Mouse (Mus musculus) embryonic facial prominence, embryonic 12.5 days (tissue): ENCODE data around the gene Zw10. TPM values are rescaled to one million over a fixed set of nuclear protein-coding genes. Genes with fewer than 3 reads are reported as not detected.
A peak's percentile ranks its signal among the peaks of the same experiment; 100 is the strongest.

Source experiments
- ATAC-seq: fragments of 200-750 bp; cut with Nextera tagmentation; 2 replicates; pipeline ENCODE4 v1.8.0; 2017; ENCODE audit not compliant: insufficient number of reproducible peaks, insufficient read depth, low FRiP score, low TSS enrichment
- H3K27ac ChIP-seq: fragments of 300-500 bp; sonication (generic); 2 replicates; pipeline ENCODE4 v1.5.1; 2016; ENCODE audit warnings: mild to moderate bottlenecking
- H3K27me3 ChIP-seq: fragments of 300-500 bp; sonication (generic); 2 replicates; pipeline ENCODE4 v1.6.1; 2016; ENCODE audit warnings: mild to moderate bottlenecking, moderate library complexity
- H3K36me3 ChIP-seq: fragments of 300-500 bp; sonication (generic); 2 replicates; pipeline ENCODE4 v1.6.1; 2016; ENCODE audit warnings: mild to moderate bottlenecking
- H3K4me1 ChIP-seq: fragments of 300-500 bp; sonication (generic); 2 replicates; pipeline ENCODE4 v1.6.1; 2016
- H3K4me2 ChIP-seq: fragments of 300-500 bp; sonication (generic); replicated peaks from 2 replicates; pipeline ENCODE4 v1.6.1; 2016; ENCODE audit warnings: mild to moderate bottlenecking, moderate library complexity
- H3K4me3 ChIP-seq: fragments of 300-500 bp; sonication (generic); 2 replicates; pipeline ENCODE4 v1.5.1; 2016; ENCODE audit warnings: mild to moderate bottlenecking
- H3K9ac ChIP-seq: fragments of 300-500 bp; sonication (generic); 2 replicates; pipeline ENCODE4 v1.6.1; 2016; ENCODE audit warnings: mild to moderate bottlenecking, moderate library complexity
- H3K9me3 ChIP-seq: fragments of 300-500 bp; sonication (generic); 2 replicates; pipeline ENCODE4 v1.6.1; 2016; ENCODE audit warnings: mild to moderate bottlenecking, moderate library complexity
- WGBS: fragments of 180-500 bp; shearing (Covaris S2); methylation state at CpG from one replicate; pipeline ENCODE4 v1.1.7; 2016; 5-methylcytosine and 5-hydroxymethylcytosine counted together
- polyA plus RNA-seq: library from polyadenylated mRNA; unstranded; fragments of >200 nt; fragmentation: Nextera tagmentation; extraction: Ambion mirVana; gene quantifications from 2 replicates; pipeline ENCODE4 v1.2.1, GENCODE M21; 2016

The Zw10 gene
- polyA plus RNA-seq, 1 experiment from 2014 or later = 51.9 TPM

DNA sequence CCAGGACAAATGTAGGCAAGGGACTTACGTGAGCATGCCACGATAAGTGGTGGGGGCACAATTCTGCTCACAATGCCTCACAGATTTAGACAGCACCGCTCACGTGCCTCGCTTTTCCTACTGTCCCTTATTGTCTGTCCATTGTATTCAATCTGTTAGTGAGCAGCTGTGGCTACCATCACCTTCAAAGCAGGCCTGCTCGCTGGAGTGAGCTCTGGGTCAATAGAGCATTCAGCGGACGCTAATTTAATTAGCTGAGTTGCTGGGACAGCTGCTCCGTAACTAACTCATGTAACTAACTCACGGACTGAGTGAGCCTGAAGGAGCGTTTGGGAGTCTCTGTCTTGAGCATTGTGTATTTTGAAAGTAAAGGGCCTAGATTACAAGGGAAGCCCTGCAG is 31.9 kb downstream of the Zw10 start:
- Histone ChIP-seq H3K9me3 (no peaks in the 10 kb centered on the region), H3K27me3 (no peaks in the 10 kb centered on the region), H3K36me3 (no peaks in the 10 kb centered on the region), H3K9ac (no peak overlapping the region), H3K4me1 (no peaks in the 10 kb centered on the region), H3K27ac (no peak overlapping the region), H3K4me2 (no peak overlapping the region), H3K4me3 (no peak overlapping the region)
- WGBS = 34% methylated on average over 11 of the region's 11 CpGs
- no peak for ATAC-seq

DNA sequence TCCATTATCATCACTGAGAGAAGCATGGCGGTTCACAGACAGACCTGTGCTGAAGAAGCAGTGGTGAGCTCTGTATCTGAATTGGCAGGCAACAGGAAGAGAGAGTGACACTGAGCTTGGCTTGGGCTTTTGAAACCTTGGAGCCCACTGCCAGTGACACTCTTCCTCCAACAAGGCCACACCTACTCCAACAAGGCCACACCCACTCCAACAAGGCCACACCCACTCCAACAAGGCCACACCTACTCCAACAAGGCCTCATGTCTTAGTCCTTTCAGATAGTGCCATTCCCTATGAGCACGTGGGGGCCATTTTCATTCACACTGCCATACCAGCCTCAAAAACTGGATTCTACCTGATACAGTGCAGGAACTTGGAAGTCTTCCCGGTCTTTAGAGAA is 43.5 kb downstream of the Zw10 start:
- Histone ChIP-seq H3K4me1 (no peaks in the 10 kb centered on the region), H3K9ac (no peak overlapping the region), H3K9me3 (no peaks in the 10 kb centered on the region), H3K36me3 (no peaks in the 10 kb centered on the region), H3K27ac (no peak overlapping the region), H3K27me3 (no peaks in the 10 kb centered on the region), H3K4me3 (no peak overlapping the region), H3K4me2 (no peak overlapping the region)
- 94% methylated on average over 3 of the region's 3 CpGs for WGBS
- ATAC-seq = no peak

GRCm38 (mm10) chr9:49102328-49102727 is 46.9 kb downstream of the Zw10 start:
- 0 out of 2 replicates have a peak, but pooled peaks have one; percentile 69 for ATAC-seq
- Histone ChIP-seq H3K4me1 (no peaks in the 10 kb centered on the region), H3K27ac (no peak overlapping the region)

DNA sequence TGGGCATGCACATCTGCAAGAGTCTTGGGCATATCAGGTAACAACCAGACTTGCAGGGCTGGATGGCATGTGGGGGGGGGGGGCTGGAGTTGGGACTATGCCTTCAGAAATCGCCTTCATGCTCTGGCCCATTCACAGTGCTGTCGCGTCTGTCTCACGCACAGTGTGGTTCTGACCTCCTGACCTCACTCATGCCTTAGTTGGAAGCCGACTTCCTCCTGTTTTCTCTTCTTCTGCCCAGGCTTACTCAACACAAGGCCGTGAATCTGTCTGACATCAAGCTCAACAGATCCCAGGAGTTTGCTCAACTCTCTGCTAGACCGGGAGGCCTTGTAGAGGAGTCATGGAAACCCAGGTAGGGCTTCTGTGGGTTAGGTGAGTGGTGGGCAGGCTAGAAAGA is 53.7 kb downstream of the Zw10 start:
- Histone ChIP-seq H3K9me3 (no peaks in the 10 kb centered on the region), H3K9ac (no peak overlapping the region; the same call in 1 of the 2 replicates), H3K27me3 (no peaks in the 10 kb centered on the region), H3K4me2 (no peak overlapping the region), H3K4me1 (peaks cover 8% of the 10 kb centered on the region), H3K36me3 (no peaks in the 10 kb centered on the region), H3K4me3 (no peak overlapping the region), H3K27ac (no peak overlapping the region)
- ATAC-seq = no peak
- 29% methylated on average over 7 of the region's 7 CpGs for WGBS

More at GRCm38 (mm10) chr9:49102328-49102727, 46.9 kb downstream of the Zw10 start:
- H3K36me3 ChIP-seq = no peaks in the 10 kb centered on the region
- H3K4me2 ChIP-seq = no peak overlapping the region
- H3K27me3 ChIP-seq = no peaks in the 10 kb centered on the region
- H3K9me3 ChIP-seq = no peaks in the 10 kb centered on the region
- no peak overlapping the region for H3K4me3 ChIP-seq
- H3K9ac ChIP-seq = no peak overlapping the region
- WGBS = 23% methylated on average over 1 of the region's 1 CpGs

DNA sequence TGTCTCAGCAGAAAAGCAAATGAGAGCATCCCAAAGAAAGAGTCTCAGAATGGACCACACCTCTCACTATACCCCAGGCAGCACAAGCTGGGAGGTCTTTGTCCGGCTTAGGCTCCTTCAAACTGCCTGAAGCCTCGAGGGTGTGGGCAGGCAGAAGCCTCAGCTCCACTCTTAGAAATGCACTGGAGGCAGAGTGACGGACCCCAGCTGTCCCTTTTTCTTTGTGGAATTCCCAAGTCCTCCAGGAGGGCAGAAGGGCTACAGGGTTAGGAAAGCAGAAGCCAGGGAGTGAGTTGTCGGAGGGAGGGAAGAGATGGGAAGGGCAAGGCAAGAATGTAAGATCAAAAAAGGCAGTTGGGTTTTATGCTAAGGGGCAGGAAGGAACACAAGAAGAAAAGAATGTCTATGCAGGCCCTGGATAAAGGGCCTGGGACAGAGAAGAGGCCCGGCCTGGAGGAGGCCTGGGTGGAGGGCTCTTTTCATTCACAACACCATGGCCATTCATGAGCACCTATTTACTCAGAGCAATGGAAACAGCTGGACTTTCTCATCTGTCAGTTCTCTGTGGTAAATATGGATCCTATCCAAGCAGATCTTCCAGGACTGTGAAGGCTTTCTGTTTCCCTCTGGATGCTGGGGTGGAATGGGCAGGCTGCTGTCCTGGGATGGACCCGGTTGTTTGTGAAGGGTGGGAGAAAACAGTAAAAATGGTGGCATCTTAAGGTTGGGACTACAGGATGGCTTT is 55.2 kb downstream of the Zw10 start:
- WGBS = 37% methylated on average over 6 of the region's 6 CpGs
- Histone ChIP-seq H3K36me3 (no peaks in the 10 kb centered on the region), H3K9ac (no peak overlapping the region), H3K27ac (no peak overlapping the region), H3K27me3 (no peaks in the 10 kb centered on the region), H3K4me3 (no peak overlapping the region), H3K4me1 (peaks cover 8% of the 10 kb centered on the region), H3K4me2 (no peak overlapping the region), H3K9me3 (no peaks in the 10 kb centered on the region)
- ATAC-seq = no peak

- WGBS = 87% methylated on average over 5 of the region's 5 CpGs
- no peak overlapping the region for H3K9ac ChIP-seq
- no peak overlapping the region for H3K4me2 ChIP-seq
- no peak overlapping the region for H3K4me3 ChIP-seq
- H3K9me3 ChIP-seq = no peaks in the 10 kb centered on the region
- peaks cover 8% of the 10 kb centered on the region for H3K4me1 ChIP-seq
- ATAC-seq = no peak
- H3K27me3 ChIP-seq = no peaks in the 10 kb centered on the region
- no peaks in the 10 kb centered on the region for H3K36me3 ChIP-seq
- H3K27ac ChIP-seq = no peak overlapping the region
Measured at GRCm38 (mm10) chr9:49111296-49111695, 55.9 kb downstream of the Zw10 start.

- no peaks in the 10 kb centered on the region for H3K27me3 ChIP-seq
- H3K27ac ChIP-seq = no peak overlapping the region
- no peak overlapping the region for H3K4me3 ChIP-seq
- no peaks in the 10 kb centered on the region for H3K4me1 ChIP-seq
- 44% methylated on average over 3 of the region's 3 CpGs for WGBS
- no peak overlapping the region for H3K9ac ChIP-seq
- H3K4me2 ChIP-seq = no peak overlapping the region
- H3K9me3 ChIP-seq = no peaks in the 10 kb centered on the region
- H3K36me3 ChIP-seq = no peaks in the 10 kb centered on the region
- ATAC-seq = no peak
Measured at GRCm38 (mm10) chr9:49118271-49118825, 62.9 kb downstream of the Zw10 start.

- 85% methylated on average over 4 of the region's 4 CpGs for WGBS
- Histone ChIP-seq H3K4me2 (no peak overlapping the region), H3K36me3 (no peaks in the 10 kb centered on the region), H3K4me3 (no peak overlapping the region), H3K9me3 (no peaks in the 10 kb centered on the region), H3K27ac (no peak overlapping the region), H3K4me1 (no peaks in the 10 kb centered on the region), H3K9ac (no peak overlapping the region), H3K27me3 (no peaks in the 10 kb centered on the region)
- ATAC-seq = no peak
Measured at GRCm38 (mm10) chr9:49119759-49120158, 64.3 kb downstream of the Zw10 start.

GRCm38 (mm10) chr9:49125706-49126105 is 70.3 kb downstream of the Zw10 start:
- Histone ChIP-seq H3K4me2 (no peak overlapping the region), H3K4me1 (no peaks in the 10 kb centered on the region), H3K9ac (no peak overlapping the region), H3K27me3 (no peaks in the 10 kb centered on the region), H3K4me3 (no peak overlapping the region), H3K27ac (no peak overlapping the region), H3K9me3 (no peaks in the 10 kb centered on the region), H3K36me3 (no peaks in the 10 kb centered on the region)
- WGBS = 65% methylated on average over 7 of the region's 7 CpGs
- ATAC-seq = no peak

Other genes with a start within 250 kb of the Zw10 start
- 4.1 and 5.2 TPM in 2 replicates for gene Zbtb16, start 219.4 kb upstream of the Zw10 start, polyA plus RNA-seq
- 1.8 and 2.1 TPM in 2 replicates for gene Htr3a, start 144.5 kb upstream of the Zw10 start, polyA plus RNA-seq
- gene Htr3b, start 90.6 kb upstream of the Zw10 start, polyA plus RNA-seq = 0.24 and 0.51 TPM in 2 replicates
- 50.0 and 54.1 TPM in 2 replicates for gene Usp28, start 70.2 kb upstream of the Zw10 start, polyA plus RNA-seq
- gene Tmprss5, start 25.6 kb downstream of the Zw10 start, polyA plus RNA-seq = 0.99 and 1.0 TPM in 2 replicates
- not detected in 2 replicates for gene Gm4894, start 194.9 kb downstream of the Zw10 start, polyA plus RNA-seq